Mouse (Mus musculus) hindbrain, embryonic 14.5 days (tissue): ENCODE measurements around the gene Spats1. TPM values are rescaled to one million over a fixed set of nuclear protein-coding genes. Genes with fewer than 3 reads are reported as not detected.
"Not testable (repeated sequence)": the region's sequence is repeated elsewhere in the genome, so short reads cannot be mapped to it uniquely, and the experiment has no call there.

Experiments
- ATAC-seq: fragments of 200-750 bp; cut with Nextera tagmentation; 2 replicates; pipeline ENCODE4 v1.8.0; 2017; ENCODE audit warnings: moderate number of reproducible peaks, mild to moderate bottlenecking, moderate TSS enrichment, moderate library complexity; ENCODE audit not compliant: low FRiP score
- DNase-seq: peaks from one replicate; pipeline ENCODE4 v3.0.0-alpha.2; 2015; ENCODE audit warnings: low spot score
- H3K27ac ChIP-seq: fragments of 300-500 bp; sonication (generic); 2 replicates; pipeline ENCODE4 v1.5.1; 2014; ENCODE audit warnings: mild to moderate bottlenecking, moderate library complexity
- H3K27me3 ChIP-seq: fragments of 300-500 bp; sonication (generic); 2 replicates; pipeline ENCODE4 v1.6.1; 2014; ENCODE audit warnings: mild to moderate bottlenecking, low read length, mixed read lengths; ENCODE audit not compliant: control insufficient read depth, insufficient read depth
- H3K36me3 ChIP-seq: fragments of 300-500 bp; sonication (generic); replicated peaks from 2 replicates; pipeline ENCODE4 v1.6.1; 2014; ENCODE audit not compliant: control insufficient read depth, insufficient read depth
- H3K4me1 ChIP-seq: fragments of 300-500 bp; sonication (generic); replicated peaks from 2 replicates; pipeline ENCODE4 v1.6.1; 2014; ENCODE audit warnings: antibody characterized with exemption, low read length, mixed read lengths; ENCODE audit not compliant: control insufficient read depth, insufficient read depth
- H3K4me2 ChIP-seq: fragments of 300-500 bp; sonication (generic); replicated peaks from 2 replicates; pipeline ENCODE4 v1.6.1; 2014; ENCODE audit warnings: mild to moderate bottlenecking, moderate library complexity
- H3K4me3 ChIP-seq: fragments of 300-500 bp; sonication (generic); replicated peaks from 2 replicates; pipeline ENCODE4 v1.5.1; 2014; ENCODE audit warnings: mild to moderate bottlenecking, low read length
- H3K9ac ChIP-seq: fragments of 300-500 bp; sonication (generic); 2 replicates; pipeline ENCODE4 v1.6.1; 2014
- H3K9me3 ChIP-seq: fragments of 300-500 bp; sonication (generic); 2 replicates; pipeline ENCODE4 v1.6.1; 2016; ENCODE audit warnings: low read length; ENCODE audit not compliant: control insufficient read depth
- WGBS: fragments of 180-500 bp; shearing (Covaris S2); extraction: QIAGEN DNeasy Blood & Tissue Kit; methylation state at CpG from one replicate; pipeline ENCODE4 v1.1.7; 2014; 5-methylcytosine and 5-hydroxymethylcytosine counted together
- polyA plus RNA-seq: library from polyadenylated mRNA; unstranded; fragments of >200 nt; fragmentation: Nextera tagmentation; extraction: Ambion mirVana; gene quantifications from 2 replicates; pipeline ENCODE4 v1.2.1, GENCODE M21; 2014

The Spats1 gene
- polyA plus RNA-seq, 1 experiment from 2014 or later: 1.5 TPM

DNA sequence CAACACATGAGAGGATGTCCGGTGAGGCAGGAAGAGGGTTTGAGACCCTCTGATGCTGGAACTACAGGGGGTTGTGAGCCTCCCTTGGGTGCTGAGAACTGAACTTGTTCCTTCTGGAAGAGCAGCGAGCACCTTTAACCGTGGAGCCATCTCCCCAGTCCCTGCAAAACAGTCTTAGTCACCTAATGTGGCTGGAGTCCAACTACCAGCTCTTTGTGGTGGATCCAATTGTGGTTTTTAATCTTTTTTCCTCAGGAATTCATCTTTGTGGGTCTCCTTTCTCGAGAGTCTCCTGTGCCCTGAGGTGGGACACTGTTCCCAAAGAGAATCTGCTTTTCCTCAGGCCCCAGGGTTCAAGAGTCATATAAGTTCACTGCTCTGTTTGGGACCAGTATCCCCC is 29.3 kb downstream of the Spats1 start:
- ATAC-seq: no peak
- Histone ChIP-seq H3K9me3 (no peaks in the 10 kb centered on the region), H3K4me3 (no peak overlapping the region)

DNA sequence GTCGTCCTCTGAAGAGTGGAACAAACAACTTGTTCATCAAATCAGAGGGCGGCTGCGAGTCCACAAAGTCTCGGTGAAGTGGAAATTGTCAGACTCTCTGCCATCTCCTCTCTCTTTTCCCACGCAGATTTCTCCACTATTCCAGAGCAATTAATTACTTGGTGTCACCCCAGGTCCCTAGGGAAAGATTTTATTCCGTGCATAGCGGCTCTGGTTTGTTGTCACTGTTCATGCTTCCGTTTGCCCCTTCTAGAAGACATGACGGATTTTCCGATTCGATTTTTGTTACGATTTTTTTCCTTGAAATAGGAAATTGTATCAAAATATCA is 41.0 kb downstream of the Spats1 start:
- DNase-seq (peak; percentile 42), ATAC-seq (no peak)
- peak overlapping the region; percentile 91 for H3K4me3 ChIP-seq
- 8% methylated on average over 12 of the region's 12 CpGs for WGBS
- no peaks in the 10 kb centered on the region for H3K27me3 ChIP-seq
- H3K4me1 ChIP-seq: peaks cover 25% of the 10 kb centered on the region
- H3K4me2 ChIP-seq: peak overlapping the region; percentile 87
- H3K9me3 ChIP-seq: no peaks in the 10 kb centered on the region
- peaks cover 9% of the 10 kb centered on the region; the same call in 1 of the 2 replicates for H3K36me3 ChIP-seq
- H3K27ac ChIP-seq: peak overlapping the region; percentile 95
- peak overlapping the region; percentile 87 for H3K9ac ChIP-seq

More for the DNA sequence above, 29.3 kb downstream of the Spats1 start:
- H3K9ac ChIP-seq: no peak overlapping the region
- no peaks in the 10 kb centered on the region for H3K4me1 ChIP-seq
- no peak for DNase-seq
- H3K27me3 ChIP-seq: no peaks in the 10 kb centered on the region
- 0 out of 2 replicates have a peak, but pooled peaks cover 7% of the 10 kb centered on the region for H3K36me3 ChIP-seq
- H3K27ac ChIP-seq: no peak overlapping the region
- H3K4me2 ChIP-seq: no peak overlapping the region
- WGBS: 90% methylated on average over 4 of the region's 4 CpGs

DNA sequence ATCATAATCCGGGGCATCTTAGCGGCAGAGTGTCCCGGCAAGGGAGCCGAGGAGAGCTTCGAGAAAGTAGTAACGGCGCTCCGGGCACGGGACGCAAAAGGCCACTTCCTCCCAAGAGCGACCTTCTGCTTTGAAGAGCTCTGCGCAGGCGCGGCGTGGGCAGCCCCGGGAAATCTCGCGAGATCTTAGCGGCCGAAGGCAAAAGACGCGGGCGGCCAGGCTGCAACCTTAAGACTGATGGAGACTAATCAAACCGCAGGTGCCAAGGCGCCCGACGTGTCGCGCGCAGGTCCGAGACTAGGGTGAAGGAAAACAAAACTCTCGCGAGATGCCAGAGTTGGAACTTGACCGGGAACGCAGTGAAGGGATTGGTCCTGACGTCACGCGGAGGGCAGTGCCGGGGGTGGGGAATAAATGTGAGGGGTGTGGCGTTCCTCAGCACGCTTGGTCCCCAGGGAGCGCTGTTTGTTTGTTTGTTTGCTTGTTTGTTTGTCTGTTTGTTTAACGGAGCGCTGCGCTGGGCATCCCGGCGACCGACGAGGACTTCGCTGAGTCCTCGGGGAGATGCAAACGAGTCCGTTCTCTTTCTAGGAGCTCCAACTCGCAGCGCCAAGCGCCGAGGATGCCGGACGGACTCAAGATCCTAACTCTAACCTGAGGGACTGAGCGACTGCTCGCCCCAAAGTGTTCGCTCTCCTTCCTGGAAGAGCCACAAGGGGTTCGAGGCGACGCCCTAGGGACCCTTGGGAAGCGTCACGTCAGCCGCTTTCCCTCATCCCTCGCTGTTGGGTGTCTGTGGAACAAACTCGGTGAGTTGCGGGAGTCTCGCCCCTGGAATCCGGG is 41.6 kb downstream of the Spats1 start, which contains the start of gene Cdc5l:
Gene Cdc5l, minus strand, starts transcription at position 319 of the 843 bp plus-strand sequence.
- H3K4me2 ChIP-seq: peak within 1 kb of the TSS; percentile 87
- no peaks in the 10 kb centered on the region for H3K27me3 ChIP-seq
- H3K4me3 ChIP-seq: peak within 1 kb of the TSS; percentile 91
- peaks cover 25% of the 10 kb centered on the region for H3K4me1 ChIP-seq
- peak within 1 kb of the TSS; percentile 95 for H3K27ac ChIP-seq
- no peaks in the 10 kb centered on the region for H3K9me3 ChIP-seq
- peak; percentile 97 for ATAC-seq
- peaks cover 9% of the 10 kb centered on the region; the same call in 1 of the 2 replicates for H3K36me3 ChIP-seq
- peak; percentile 97 for DNase-seq
- H3K9ac ChIP-seq: peak within 1 kb of the TSS; percentile 87
- WGBS: under 1% methylated on average over 73 of the region's 73 CpGs

DNA sequence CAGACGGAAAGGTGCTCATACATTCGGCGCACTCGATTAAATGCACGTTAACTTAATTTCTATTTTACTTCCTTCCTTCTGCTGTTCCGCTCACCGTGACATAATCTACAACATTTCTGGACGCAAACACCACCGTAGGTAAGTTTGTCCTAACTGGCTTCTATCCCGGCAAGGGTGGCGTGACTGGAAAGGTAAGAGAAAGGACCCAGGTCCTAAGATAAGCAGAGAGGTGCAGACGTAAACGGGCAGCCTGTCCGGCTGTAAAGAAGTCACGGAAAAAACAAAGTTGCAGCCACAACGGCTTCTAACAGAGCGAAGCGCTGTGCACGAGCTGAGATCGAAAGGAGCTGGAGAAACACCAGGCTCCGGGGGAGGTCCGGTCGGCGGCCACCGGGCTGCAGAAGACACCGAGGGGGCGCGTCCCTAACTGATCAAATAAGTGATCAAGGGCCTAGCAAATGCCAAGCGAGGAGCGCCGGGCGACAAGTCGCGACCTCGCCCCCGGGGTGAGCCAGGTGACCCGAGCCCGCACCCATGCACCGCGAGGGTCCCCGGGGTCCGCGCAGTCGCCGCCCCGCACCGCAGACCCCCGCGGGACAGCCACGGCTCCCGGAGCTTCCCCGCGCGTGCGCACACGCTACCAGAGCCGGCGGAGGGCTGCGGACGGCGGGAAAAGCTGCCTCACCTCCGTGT is 42.4 kb downstream of the Spats1 start:
- peak overlapping the region; percentile 87 for H3K4me2 ChIP-seq
- peaks cover 25% of the 10 kb centered on the region for H3K4me1 ChIP-seq
- H3K36me3 ChIP-seq: peaks cover 9% of the 10 kb centered on the region; the same call in 1 of the 2 replicates
- H3K9me3 ChIP-seq: no peaks in the 10 kb centered on the region
- 2% methylated on average over 56 of the region's 62 CpGs for WGBS
- peak overlapping the region; percentile 91 for H3K4me3 ChIP-seq
- H3K9ac ChIP-seq: peak overlapping the region; percentile 87
- DNase-seq: no peak
- no peaks in the 10 kb centered on the region for H3K27me3 ChIP-seq
- H3K27ac ChIP-seq: peak overlapping the region; percentile 95
- ATAC-seq: peak; percentile 81

DNA sequence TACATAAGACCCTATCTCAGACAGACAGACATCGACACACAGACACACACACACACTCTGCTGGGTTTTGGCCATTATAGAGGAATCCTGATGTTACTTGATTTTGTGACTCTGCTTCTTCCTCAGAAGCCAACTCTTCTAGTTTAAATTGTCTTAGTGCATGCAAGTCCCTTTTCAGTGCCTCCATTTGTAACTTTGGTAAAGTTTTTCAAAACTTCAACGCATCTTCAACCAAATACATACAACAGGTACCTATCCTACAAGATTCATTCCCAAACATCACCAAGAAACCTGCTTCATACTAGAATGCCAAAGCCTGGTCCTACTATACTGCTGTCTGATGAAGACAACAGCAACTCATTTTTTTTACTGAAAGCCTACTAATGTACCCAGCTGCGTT is 43.2 kb downstream of the Spats1 start:
- H3K4me2 ChIP-seq: peak overlapping the region; percentile 87
- WGBS: 83% methylated on average over 3 of the region's 3 CpGs
- DNase-seq (no peak), ATAC-seq (no peak)
- H3K36me3 ChIP-seq: peaks cover 15% of the 10 kb centered on the region
- H3K9ac ChIP-seq: peak overlapping the region; percentile 87
- no peak overlapping the region for H3K27ac ChIP-seq
- peak overlapping the region; percentile 91 for H3K4me3 ChIP-seq
- no peaks in the 10 kb centered on the region for H3K27me3 ChIP-seq
- peaks cover 25% of the 10 kb centered on the region for H3K4me1 ChIP-seq
- no peaks in the 10 kb centered on the region for H3K9me3 ChIP-seq

DNA sequence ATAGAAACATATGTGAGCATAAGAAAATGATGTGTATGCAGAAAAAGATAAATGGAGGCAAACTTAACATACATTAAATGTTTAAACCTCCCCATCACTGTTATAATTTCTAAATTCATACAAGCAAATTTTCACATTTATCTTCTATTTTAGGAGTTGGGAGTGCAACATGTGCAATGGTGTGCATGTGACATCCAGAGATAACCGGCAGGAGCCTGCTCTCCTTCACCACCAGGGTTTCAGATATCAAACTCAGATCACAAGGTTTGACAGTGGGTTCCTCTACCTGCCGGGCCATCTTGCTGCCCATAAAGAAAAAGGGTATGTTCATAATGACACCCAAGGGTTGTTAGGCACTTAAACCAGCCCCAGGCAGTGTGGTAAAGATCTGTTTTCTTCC is 57.8 kb downstream of the Spats1 start:
- no peaks in the 10 kb centered on the region for H3K4me1 ChIP-seq
- H3K27me3 ChIP-seq: no peaks in the 10 kb centered on the region
- ATAC-seq: no peak
- H3K9ac ChIP-seq: no peak overlapping the region
- no peaks in the 10 kb centered on the region for H3K9me3 ChIP-seq
- peaks cover 87% of the 10 kb centered on the region for H3K36me3 ChIP-seq
- H3K4me3 ChIP-seq: no peak overlapping the region
- no peak overlapping the region for H3K4me2 ChIP-seq
- 96% methylated on average over 2 of the region's 2 CpGs for WGBS
- no peak for DNase-seq
- no peak overlapping the region for H3K27ac ChIP-seq

DNA sequence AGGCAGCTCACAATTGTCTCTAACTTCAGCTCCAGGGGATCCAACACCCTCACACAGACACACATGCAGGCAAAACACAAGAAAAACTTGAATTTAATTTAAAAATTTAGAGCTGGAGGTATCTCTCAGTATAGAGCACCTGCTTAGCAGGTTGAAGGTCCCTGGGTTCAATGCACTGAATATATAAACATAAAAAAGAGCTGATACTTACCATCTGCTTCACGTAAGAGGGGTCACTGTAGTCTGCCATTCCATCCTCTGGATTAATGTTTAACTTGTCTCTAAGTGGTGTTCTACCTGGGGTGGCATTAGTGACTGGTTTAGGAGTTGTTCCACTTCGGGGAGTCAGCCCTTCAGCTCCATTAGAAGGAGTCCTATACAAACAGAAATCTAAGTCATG is 63.6 kb downstream of the Spats1 start:
- 90% methylated on average over 2 of the region's 2 CpGs for WGBS
- H3K4me3 ChIP-seq, H3K27me3 ChIP-seq, H3K4me1 ChIP-seq, H3K4me2 ChIP-seq, H3K27ac ChIP-seq, ATAC-seq, DNase-seq, H3K9me3 ChIP-seq, H3K9ac ChIP-seq: not testable (repeated sequence)
- peaks cover 92% of the 10 kb centered on the region for H3K36me3 ChIP-seq

DNA sequence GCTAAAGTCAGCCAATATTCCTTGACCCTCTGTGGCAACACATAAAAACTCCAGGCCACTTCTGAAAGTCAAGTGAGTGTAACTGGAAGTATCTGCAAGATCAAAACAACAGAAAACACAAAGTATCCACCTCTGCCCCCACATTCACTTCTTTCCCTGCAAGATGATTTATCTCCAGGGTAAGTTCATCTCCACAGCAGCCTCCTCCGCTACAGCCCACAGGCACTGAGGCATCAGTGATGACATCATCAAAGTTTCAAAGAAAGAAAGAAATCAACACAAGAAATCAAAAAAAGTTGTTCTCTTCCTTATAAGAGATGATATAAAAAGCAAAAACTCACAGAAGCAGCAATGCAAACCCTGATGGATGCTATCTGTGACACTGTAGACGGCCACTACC is 66.5 kb downstream of the Spats1 start:
- H3K27ac ChIP-seq: no peak overlapping the region
- no peaks in the 10 kb centered on the region for H3K4me1 ChIP-seq
- H3K36me3 ChIP-seq: peaks cover 90% of the 10 kb centered on the region
- ATAC-seq (no peak), DNase-seq (no peak)
- H3K9me3 ChIP-seq: no peaks in the 10 kb centered on the region
- H3K4me3 ChIP-seq: no peak overlapping the region
- H3K27me3 ChIP-seq: no peaks in the 10 kb centered on the region
- no peak overlapping the region for H3K9ac ChIP-seq
- WGBS: 94% methylated on average over 2 of the region's 2 CpGs
- H3K4me2 ChIP-seq: no peak overlapping the region

DNA sequence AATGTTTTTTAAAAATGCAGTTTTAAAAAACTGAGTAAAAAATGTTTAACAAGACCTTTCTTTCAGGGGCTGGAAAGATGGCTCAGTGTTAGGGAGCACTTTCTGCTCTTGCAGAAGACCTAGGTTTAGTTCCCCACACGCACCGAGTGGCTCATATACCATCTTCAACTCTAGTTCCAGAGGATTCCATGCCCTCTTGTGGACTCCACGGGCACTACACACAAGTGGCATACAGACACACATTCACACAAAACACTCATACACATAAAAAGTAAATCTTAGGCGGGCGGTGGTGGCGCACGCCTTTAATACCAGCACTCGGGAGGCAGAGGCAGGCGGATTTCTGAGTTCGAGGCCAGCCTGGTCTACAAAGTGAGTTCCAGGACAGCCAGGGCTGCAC is 68.9 kb downstream of the Spats1 start:
- H3K27me3 ChIP-seq: no peaks in the 10 kb centered on the region
- peaks cover 72% of the 10 kb centered on the region for H3K36me3 ChIP-seq
- H3K4me1 ChIP-seq: no peaks in the 10 kb centered on the region
- no peak overlapping the region for H3K4me3 ChIP-seq
- ATAC-seq (no peak), DNase-seq (no peak)
- no peak overlapping the region for H3K27ac ChIP-seq
- H3K4me2 ChIP-seq: no peak overlapping the region
- WGBS: 98% methylated on average over 10 of the region's 10 CpGs
- no peak overlapping the region for H3K9ac ChIP-seq
- H3K9me3 ChIP-seq: no peaks in the 10 kb centered on the region
